Mouse (Mus musculus) MEL (cell line): ENCODE measurements around the gene Cpm. TPM values are rescaled to one million over a fixed set of nuclear protein-coding genes. Genes with fewer than 3 reads are reported as not detected.

Experiments
- DNase-seq: peaks from one replicate; pipeline ENCODE4 v3.0.0; 2011; ENCODE audit warnings: low read depth, low spot score
- H3K27ac ChIP-seq: 2 replicates; pipeline ENCODE4 v1.5.1; 2012; ENCODE audit warnings: low read depth, mild to moderate bottlenecking, control low read depth, low read length, moderate library complexity; ENCODE audit not compliant: control insufficient read depth
- H3K27me3 ChIP-seq, 2 experiments: fragments of 150-350 bp in 1 of 2; sonication (generic) in 1 of 2; 2 replicates each; pipeline ENCODE4 v1.6.1; 2012; ENCODE audit warnings: low read length in 2 of 2, mild to moderate bottlenecking in 2 of 2, improper control_type of control experiment in 1 of 2, moderate library complexity in 1 of 2; ENCODE audit not compliant: insufficient read depth in 2 of 2, control insufficient read depth in 1 of 2
- H3K36me3 ChIP-seq, 2 experiments: 2 replicates each; pipeline ENCODE4 v1.6.1; 2012 to 2014; ENCODE audit warnings: low read length in 2 of 2, improper control_type of control experiment in 1 of 2, inconsistent platforms in 1 of 2, mild to moderate bottlenecking in 1 of 2; ENCODE audit not compliant: insufficient read depth in 2 of 2, control insufficient read depth in 1 of 2
- H3K4me1 ChIP-seq, 2 experiments: fragments of 150-350 bp in 1 of 2; sonication (generic) in 1 of 2; 2 replicates each; pipeline ENCODE4 v1.6.1; 2012; ENCODE audit warnings: low read length in 2 of 2, improper control_type of control experiment in 1 of 2, mild to moderate bottlenecking in 1 of 2; ENCODE audit not compliant: insufficient read depth in 2 of 2, control insufficient read depth in 1 of 2
- H3K4me3 ChIP-seq, 2 experiments: fragments of 150-350 bp in 1 of 2; sonication (generic) in 1 of 2; 2 replicates each; pipeline ENCODE4 v1.5.1; 2012; ENCODE audit warnings: low read depth in 2 of 2, low read length in 2 of 2, mild to moderate bottlenecking in 2 of 2, moderate library complexity in 2 of 2, control low read depth in 1 of 2, improper control_type of control experiment in 1 of 2; ENCODE audit not compliant: control insufficient read depth in 1 of 2, insufficient read depth in 1 of 2
- H3K79me2 ChIP-seq: 2 replicates; pipeline ENCODE4 v1.6.1; 2012; ENCODE audit warnings: mild to moderate bottlenecking, low read length, moderate library complexity; ENCODE audit not compliant: control insufficient read depth, poor library complexity, insufficient read depth
- H3K9ac ChIP-seq: 2 replicates; pipeline ENCODE4 v1.6.1; 2012; ENCODE audit warnings: low read depth, mild to moderate bottlenecking, control low read depth, low read length, moderate library complexity; ENCODE audit not compliant: control insufficient read depth, poor library complexity, severe bottlenecking
- H3K9me3 ChIP-seq: fragments of 150-350 bp; sonication (generic); replicated peaks from 2 replicates; pipeline ENCODE4 v1.6.1; 2012; ENCODE audit warnings: mild to moderate bottlenecking, low read length, improper control_type of control experiment, moderate library complexity; ENCODE audit not compliant: insufficient read depth
- CHD2 ChIP-seq: IDR thresholded peaks from 2 replicates; pipeline ENCODE4 v1.6.1; 2011; ENCODE audit warnings: low read length, improper control_type of control experiment
- EP300 ChIP-seq, 2 experiments: IDR thresholded peaks; 2 replicates each; pipeline ENCODE4 v1.6.1; 2011; ENCODE audit warnings: improper control_type of control experiment in 2 of 2, low read length in 2 of 2, low read depth in 1 of 2, mild to moderate bottlenecking in 1 of 2
- ETS1 ChIP-seq: IDR thresholded peaks from 2 replicates; pipeline ENCODE4 v1.6.1; 2012; ENCODE audit warnings: low read depth, mild to moderate bottlenecking, inconsistent platforms, low read length, improper control_type of control experiment, moderate library complexity
- GATA1 ChIP-seq: IDR thresholded peaks from 2 replicates; pipeline ENCODE4 v1.6.1; 2011; ENCODE audit warnings: low read depth, low read length, improper control_type of control experiment
- JUND ChIP-seq: IDR thresholded peaks from 2 replicates; pipeline ENCODE4 v1.6.1; 2011; ENCODE audit warnings: low read depth, mild to moderate bottlenecking, improper control_type of control experiment, low read length
- KAT2A ChIP-seq: conservative IDR thresholded peaks from 2 replicates; pipeline ENCODE4 v1.6.1; 2012; ENCODE audit warnings: low read depth, low read length, improper control_type of control experiment, inconsistent platforms
- MEF2A ChIP-seq: IDR thresholded peaks from 2 replicates; pipeline ENCODE4 v1.6.1; 2014; ENCODE audit warnings: low read depth, mild to moderate bottlenecking, inconsistent platforms, low read length, improper control_type of control experiment; ENCODE audit not compliant: poor library complexity, insufficient replicate concordance, severe bottlenecking; ENCODE audit errors: extremely low read depth
- MYB ChIP-seq: IDR thresholded peaks from 2 replicates; pipeline ENCODE4 v1.6.1; 2011; ENCODE audit warnings: mild to moderate bottlenecking, low read depth, low read length, improper control_type of control experiment
- NELFE ChIP-seq: IDR thresholded peaks from 2 replicates; pipeline ENCODE4 v1.6.1; 2011; ENCODE audit warnings: low read depth, low read length, improper control_type of control experiment
- NRF1 ChIP-seq: IDR thresholded peaks from 2 replicates; pipeline ENCODE4 v1.6.1; 2014; ENCODE audit warnings: low read depth, mild to moderate bottlenecking, inconsistent platforms, low read length, improper control_type of control experiment, moderate library complexity; ENCODE audit not compliant: poor library complexity, insufficient read depth, severe bottlenecking
- POLR2AphosphoS2 ChIP-seq: IDR thresholded peaks from 2 replicates; pipeline ENCODE4 v1.6.1; 2011; ENCODE audit warnings: low read length, improper control_type of control experiment
- TAL1 ChIP-seq: IDR thresholded peaks from 2 replicates; pipeline ENCODE4 v1.6.1; 2012; ENCODE audit warnings: mild to moderate bottlenecking, inconsistent platforms, low read length, moderate library complexity, mixed read lengths
- TBP ChIP-seq: IDR thresholded peaks from 2 replicates; pipeline ENCODE4 v1.8.0; 2011; ENCODE audit warnings: low read depth, low read length, improper control_type of control experiment
- TCF12 ChIP-seq: IDR thresholded peaks from 2 replicates; pipeline ENCODE4 v1.6.1; 2014; ENCODE audit warnings: low read depth, mild to moderate bottlenecking, inconsistent platforms, low read length, improper control_type of control experiment, moderate library complexity
- USF1 ChIP-seq: IDR thresholded peaks from 2 replicates; pipeline ENCODE4 v1.6.1; 2014; ENCODE audit warnings: low read depth, mild to moderate bottlenecking, inconsistent platforms, low read length, improper control_type of control experiment, moderate library complexity
- ZC3H11A ChIP-seq: IDR thresholded peaks from 2 replicates; pipeline ENCODE4 v1.6.1; 2012; ENCODE audit warnings: low read depth, mild to moderate bottlenecking, inconsistent platforms, low read length, improper control_type of control experiment
- ZKSCAN1 ChIP-seq: IDR thresholded peaks from 2 replicates; pipeline ENCODE4 v1.6.1; 2012; ENCODE audit warnings: low read depth, mild to moderate bottlenecking, inconsistent platforms, low read length, improper control_type of control experiment, moderate library complexity
- polyA plus RNA-seq, 2 experiments: library from polyadenylated mRNA; stranded (reverse) in 1 of 2; unstranded in 1 of 2; fragments of >175 nt in 1 of 2; fragments of >200 nt in 1 of 2; gene quantifications; 2 replicates each; pipeline versions ENCODE4 v1.2.1 to v1.2.4; 2012; ENCODE audit warnings: low replicate concordance in 2 of 2, low read depth in 1 of 2; ENCODE audit not compliant: insufficient read length in 2 of 2, insufficient read depth in 1 of 2, missing spikeins in 1 of 2
- total RNA-seq: library from RNA; depleted of rRNA; stranded (reverse); fragments of 300-350 nt; gene quantifications from 2 replicates; pipeline ENCODE4 v1.2.3, GENCODE M21; 2012

Cpm gene
- total and polyA plus RNA-seq, 3 experiments = 0.04 to 0.40 TPM; not detected in 1

DNA sequence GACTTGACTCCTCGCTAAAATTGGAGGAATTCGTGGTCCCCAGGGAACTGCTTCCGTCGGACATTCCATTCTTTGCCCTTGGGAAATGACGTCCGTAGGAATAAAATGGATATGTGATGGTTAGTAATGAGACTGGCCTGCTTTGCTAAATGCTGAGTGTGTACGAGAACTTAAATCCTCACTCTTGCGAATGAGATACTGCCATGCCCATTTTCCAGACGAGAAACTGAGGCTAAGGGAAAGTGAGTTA, 12.8 kb downstream of the Cpm start:
- no peak overlapping the region for H3K4me3 ChIP-seq
- no peaks in the 10 kb centered on the region for H3K36me3 ChIP-seq
- DNase-seq = no peak
- H3K27ac ChIP-seq = no peak overlapping the region
- no peaks in the 10 kb centered on the region for H3K79me2 ChIP-seq
- no peaks in the 10 kb centered on the region for H3K9me3 ChIP-seq
- H3K9ac ChIP-seq = no peak overlapping the region
- no peak for TF ChIP-seq KAT2A
- TF ChIP-seq NELFE = no peak
- no peak for TF ChIP-seq MEF2A
- no peak for TF ChIP-seq GATA1
- TF ChIP-seq MYB = no peak
- TF ChIP-seq USF1 = no peak
- TF ChIP-seq ZC3H11A = no peak
- no peak for TF ChIP-seq NRF1
- TF ChIP-seq CHD2 = no peak
- no peak for TF ChIP-seq ZKSCAN1
- no peak for TF ChIP-seq EP300 (IDR thresholded peaks at IDR 0.05; ENCODE audit: low read depth in 1 of 2, low read length in 2 of 2)
- TF ChIP-seq ETS1 = no peak
- TF ChIP-seq, all 39 proteins: peak for 0
- no peaks in the 10 kb centered on the region for H3K4me1 ChIP-seq
- H3K27me3 ChIP-seq = no peaks in the 10 kb centered on the region

DNA sequence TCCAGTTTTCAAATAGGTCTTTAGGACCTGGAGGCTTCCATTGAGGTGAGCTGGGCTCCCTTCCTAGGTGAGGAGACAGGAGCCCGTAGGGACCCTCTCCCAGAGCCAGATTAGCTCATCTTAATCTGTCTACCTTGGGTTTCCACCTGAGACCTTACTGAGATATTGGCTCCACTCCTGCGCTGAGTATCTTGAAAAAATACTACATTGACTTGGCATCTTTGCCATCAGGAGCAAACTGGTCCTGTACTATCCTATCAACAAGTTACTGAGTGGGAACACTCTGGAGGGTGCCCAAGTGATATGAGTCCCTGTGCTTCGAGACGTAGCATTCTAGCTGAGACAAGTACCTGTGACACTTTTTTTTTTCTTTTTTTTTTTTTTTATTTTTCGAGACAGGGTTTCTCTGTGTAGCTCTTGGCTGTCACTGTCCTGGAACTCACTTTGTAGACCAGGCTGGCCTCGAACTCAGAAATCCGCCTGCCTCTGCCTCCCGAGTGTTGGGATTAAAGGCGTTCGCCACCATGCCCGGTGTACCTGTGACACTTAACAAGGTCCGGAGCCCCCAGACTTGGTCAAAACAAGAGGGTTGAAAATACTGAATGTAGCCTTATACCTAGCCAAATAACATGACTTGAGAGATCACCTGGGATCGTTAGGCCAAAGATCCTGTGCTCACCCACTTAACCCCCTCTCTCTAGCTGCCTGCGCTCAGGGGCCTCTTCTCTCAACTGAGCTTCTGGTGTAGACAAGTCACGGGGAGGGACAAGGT, 13.4 kb downstream of the Cpm start:
- H3K9me3 ChIP-seq = no peaks in the 10 kb centered on the region
- no peak overlapping the region for H3K9ac ChIP-seq
- no peaks in the 10 kb centered on the region for H3K27me3 ChIP-seq
- H3K36me3 ChIP-seq = no peaks in the 10 kb centered on the region
- no peaks in the 10 kb centered on the region for H3K79me2 ChIP-seq
- no peak for TF ChIP-seq TCF12
- TF ChIP-seq EP300 (IDR thresholded peaks at IDR 0.05; ENCODE audit: low read depth in 1 of 2, low read length in 2 of 2) = no peak
- no peak for TF ChIP-seq TBP
- no peak for TF ChIP-seq TAL1
- no peak for TF ChIP-seq POLR2AphosphoS2
- no peak for TF ChIP-seq JUND
- no peak for TF ChIP-seq NRF1
- no peak for DNase-seq
- H3K4me1 ChIP-seq = no peaks in the 10 kb centered on the region
- H3K4me3 ChIP-seq = no peak overlapping the region
- no peak overlapping the region for H3K27ac ChIP-seq
